Mouse (Mus musculus) lung, adult 2 months (tissue): ENCODE data around the gene Tc2n. TPM values are rescaled to one million over a fixed set of nuclear protein-coding genes. Genes with fewer than 3 reads are reported as not detected.
A peak's percentile ranks its signal among the peaks of the same experiment; 100 is the strongest.
"Not testable (repeated sequence)": the region's sequence is repeated elsewhere in the genome, so short reads cannot be mapped to it uniquely, and the experiment has no call there.

Experiments used
- DNase-seq: peaks from one replicate; pipeline ENCODE4 v3.0.0; 2022
- H3K4me1 ChIP-seq: fragments of 200-500 bp; 2 replicates; pipeline ENCODE4 v1.6.1; 2011; ENCODE audit warnings: low read length; ENCODE audit not compliant: control insufficient read depth, insufficient read depth
- H3K4me3 ChIP-seq: fragments of 200-500 bp; replicated peaks from 2 replicates; pipeline ENCODE3; 2011; ENCODE audit warnings: low read depth, mild to moderate bottlenecking, control low read depth, low read length; ENCODE audit errors: extremely low read depth
- CTCF ChIP-seq: fragments of 200-500 bp; IDR thresholded peaks from 2 replicates; pipeline ENCODE4 v1.5.1; 2011; ENCODE audit warnings: mild to moderate bottlenecking, low read length, control low read depth; ENCODE audit not compliant: insufficient read depth
- POLR2A ChIP-seq: fragments of 200-500 bp; IDR thresholded peaks from 2 replicates; pipeline ENCODE4 v1.6.1; 2011; ENCODE audit warnings: low read depth, mild to moderate bottlenecking, control low read depth, low read length, borderline replicate concordance; ENCODE audit errors: extremely low read depth
- WGBS: fragments of 180-500 bp; shearing (Covaris S2); methylation state at CpG from one replicate; pipeline ENCODE4 v1.1.7; 2018; 5-methylcytosine and 5-hydroxymethylcytosine counted together
- polyA plus RNA-seq: library from polyadenylated mRNA; depleted of rRNA; stranded (reverse); fragments of >200 nt; gene quantifications from 2 replicates; pipeline ENCODE4 v1.2.3, GENCODE M21; 2012; rRNA removed

Gene Tc2n
- polyA plus RNA-seq, 1 experiment: 1.1 TPM

DNA sequence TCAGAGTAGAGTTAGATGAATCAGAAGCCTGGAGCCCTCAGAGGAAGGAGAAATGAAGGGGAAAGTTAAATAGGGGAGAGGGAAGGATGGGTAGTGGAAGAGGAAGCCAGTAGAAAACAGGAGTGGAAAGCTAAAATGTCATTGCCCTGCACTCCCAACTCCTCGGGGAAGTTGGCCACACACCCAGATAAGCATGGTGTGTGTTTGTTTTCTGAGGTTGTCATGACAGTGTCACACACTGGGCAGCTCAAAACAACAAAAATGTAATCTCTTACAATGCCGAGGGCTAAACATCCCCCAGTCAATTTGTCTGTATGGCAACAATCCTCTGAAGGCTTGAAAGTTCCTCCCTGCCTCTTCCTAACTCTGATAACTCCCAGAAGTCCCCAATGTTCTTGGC lies 22.2 kb upstream of the Tc2n start:
- peaks cover 10% of the 10 kb centered on the region for H3K4me1 ChIP-seq
- no peak overlapping the region for H3K4me3 ChIP-seq
- 4% methylated on average over 2 of the region's 2 CpGs for WGBS
- TF ChIP-seq POLR2A (no peak), CTCF (no peak)
- no peak for DNase-seq

DNA sequence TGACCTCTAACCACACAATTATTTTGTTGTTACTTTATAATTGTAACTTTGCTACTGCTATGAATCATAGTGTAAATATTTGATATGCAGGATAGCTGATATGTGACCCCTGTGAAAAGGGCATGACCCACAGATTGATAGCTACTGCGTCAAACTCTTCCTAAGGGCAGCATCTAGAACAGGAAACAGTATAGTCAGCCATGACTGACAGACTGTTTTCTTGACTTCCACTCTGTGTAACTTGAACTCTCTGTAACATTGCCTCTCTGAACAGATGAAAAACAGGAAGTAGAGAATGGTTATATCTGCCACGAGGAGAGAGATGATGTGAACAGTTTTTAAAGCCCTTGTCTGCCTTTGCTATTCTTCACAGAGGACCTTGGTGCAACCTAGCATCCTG lies 21.7 kb upstream of the Tc2n start:
- H3K4me3 ChIP-seq: no peak overlapping the region
- DNase-seq: no peak
- TF ChIP-seq POLR2A: no peak
- TF ChIP-seq CTCF: no peak
- H3K4me1 ChIP-seq: peaks cover 10% of the 10 kb centered on the region
- WGBS: 4% methylated on average over 2 of the region's 2 CpGs

DNA sequence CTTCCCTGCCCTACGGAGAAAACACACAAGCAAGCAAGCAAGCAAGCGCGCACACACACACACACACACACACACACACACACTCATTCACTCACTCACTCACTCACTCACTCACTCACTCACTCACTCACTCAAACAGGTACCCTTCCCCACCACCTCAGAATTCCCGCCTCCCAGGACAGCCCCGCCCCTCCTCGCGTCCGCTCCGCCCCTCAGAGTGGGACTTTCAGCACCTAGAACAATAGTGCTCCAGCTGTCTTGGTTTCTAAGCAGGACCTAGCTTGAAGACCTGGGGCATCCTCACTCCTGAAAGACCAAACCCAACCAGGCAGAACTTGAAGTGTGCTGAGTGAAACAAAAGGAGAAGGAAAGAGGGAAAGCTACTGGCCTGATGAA lies 430 bp upstream of the Tc2n start:
- no peak for DNase-seq

DNA sequence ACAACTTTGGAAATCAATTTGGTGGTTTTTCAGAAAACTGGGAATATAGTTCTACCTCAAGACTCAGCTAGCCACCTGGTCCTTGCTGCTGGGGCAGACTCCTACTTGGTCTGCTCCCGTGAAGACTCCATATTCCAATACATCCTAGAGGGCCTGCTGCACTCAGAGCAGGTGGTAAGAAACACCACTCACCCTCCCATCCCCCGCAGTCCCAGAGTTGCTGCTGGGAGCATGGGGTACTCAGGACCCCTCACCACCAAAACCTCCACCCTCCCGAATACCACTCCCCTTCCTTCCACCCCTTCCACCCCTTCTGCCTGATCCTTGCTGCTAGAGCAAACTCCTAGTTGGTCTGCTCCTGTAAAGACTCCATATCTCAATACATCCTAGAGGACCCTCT lies 19.1 kb downstream of the Tc2n start:
- Histone ChIP-seq H3K4me3 (no peak overlapping the region), H3K4me1 (no peaks in the 10 kb centered on the region)
- no peak for DNase-seq
- no peak for TF ChIP-seq CTCF
- no peak for TF ChIP-seq POLR2A
- 76% methylated on average over 3 of the region's 3 CpGs for WGBS

More for the DNA sequence above, 430 bp upstream of the Tc2n start:
- TF ChIP-seq CTCF (no peak), POLR2A (no peak)
- 1% methylated on average over 9 of the region's 9 CpGs for WGBS
- no peaks in the 10 kb centered on the region for H3K4me1 ChIP-seq
- peak overlapping the region; percentile 54 for H3K4me3 ChIP-seq

DNA sequence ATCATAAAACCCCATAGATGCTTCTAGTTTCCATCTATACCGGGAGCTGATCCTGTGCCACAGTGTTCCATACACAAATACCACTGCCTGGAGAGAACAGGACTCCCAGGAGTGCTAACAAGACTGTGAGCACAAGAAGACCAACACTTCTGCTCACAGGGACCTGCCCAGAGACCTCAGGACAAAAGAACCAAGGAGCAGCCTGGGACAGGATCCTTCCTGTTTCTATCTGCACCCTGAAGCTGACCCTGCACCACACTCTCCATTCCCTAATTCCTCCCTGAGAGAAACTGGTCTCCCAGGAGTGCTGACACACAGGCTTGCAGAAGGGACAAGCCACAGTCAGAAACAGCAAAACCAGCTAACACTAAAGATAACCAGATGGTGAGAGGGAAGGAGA lies 21.8 kb downstream of the Tc2n start:
- TF ChIP-seq CTCF: no peak
- no peak for TF ChIP-seq POLR2A
- no peaks in the 10 kb centered on the region for H3K4me1 ChIP-seq
- WGBS: 81% methylated on average over 1 of the region's 1 CpGs
- DNase-seq: no peak
- H3K4me3 ChIP-seq: no peak overlapping the region

DNA sequence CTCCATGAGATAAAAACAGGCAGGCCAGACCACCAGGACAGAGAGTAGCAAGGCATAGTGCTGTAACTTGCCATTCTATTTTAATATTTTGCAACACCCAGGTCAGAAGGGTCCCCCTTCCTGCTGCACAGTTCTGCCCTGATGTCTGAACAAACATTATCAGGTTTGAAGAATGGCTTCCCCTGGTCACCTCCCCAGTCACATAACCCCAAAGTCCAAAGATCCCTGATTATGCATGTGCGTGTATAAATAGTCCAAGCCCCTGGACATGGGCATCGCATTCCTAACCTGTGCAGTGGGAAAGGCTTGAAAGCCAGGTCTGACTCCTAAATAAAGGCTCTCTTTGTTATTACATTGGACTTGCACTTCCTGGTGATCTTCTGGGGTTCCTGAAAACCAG lies 37.8 kb downstream of the Tc2n start:
- TF ChIP-seq POLR2A: no peak
- no peak for TF ChIP-seq CTCF
- no peak overlapping the region for H3K4me3 ChIP-seq
- no peaks in the 10 kb centered on the region for H3K4me1 ChIP-seq
- WGBS: 86% methylated on average over 2 of the region's 2 CpGs
- no peak for DNase-seq

DNA sequence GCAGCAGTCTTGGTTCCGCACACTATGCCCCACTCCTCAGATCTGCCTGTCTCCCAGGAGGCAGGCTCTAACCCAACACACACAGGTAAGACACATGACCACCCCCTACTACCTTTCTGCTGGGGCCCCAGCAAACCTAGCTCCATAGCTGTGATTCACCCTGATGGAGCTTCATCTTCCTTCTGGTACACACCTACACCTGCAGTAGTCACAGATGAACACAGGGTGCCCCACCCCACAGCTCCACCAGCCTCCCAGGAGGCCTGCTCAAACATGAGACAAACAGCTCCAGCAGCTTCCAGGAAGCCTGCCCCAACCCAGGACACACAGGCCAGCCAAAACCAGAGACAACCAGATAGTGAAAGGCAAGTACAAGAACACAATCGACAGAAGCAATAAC lies 50.8 kb downstream of the Tc2n start:
- DNase-seq: no peak
- H3K4me3 ChIP-seq: no peak overlapping the region
- no peaks in the 10 kb centered on the region for H3K4me1 ChIP-seq
- TF ChIP-seq CTCF (no peak), POLR2A (no peak)
- WGBS: 93% methylated on average over 2 of the region's 2 CpGs

DNA sequence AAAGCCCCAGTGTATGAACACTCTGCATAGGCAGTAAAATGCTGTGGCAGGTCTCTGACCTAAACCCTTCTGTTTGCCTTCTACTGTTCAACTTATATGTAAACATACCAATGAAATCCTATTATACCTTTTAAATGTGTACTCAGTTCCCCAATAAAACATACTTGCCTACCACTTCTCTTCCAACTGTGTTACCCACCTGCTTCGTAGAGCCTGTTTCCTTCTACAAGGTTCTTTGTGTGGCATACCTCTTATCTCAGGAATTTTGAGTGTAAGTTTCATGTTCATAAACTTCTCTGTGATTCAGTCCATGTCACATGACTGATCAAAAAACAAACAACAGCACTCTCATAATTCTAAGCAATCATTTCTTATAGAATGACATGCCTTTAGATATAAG lies 85.2 kb downstream of the Tc2n start:
- Histone ChIP-seq H3K4me3 (no peak overlapping the region), H3K4me1 (no peaks in the 10 kb centered on the region)
- TF ChIP-seq CTCF: no peak
- no peak for TF ChIP-seq POLR2A
- no peak for DNase-seq
- WGBS: 72% methylated on average over 1 of the region's 1 CpGs

DNA sequence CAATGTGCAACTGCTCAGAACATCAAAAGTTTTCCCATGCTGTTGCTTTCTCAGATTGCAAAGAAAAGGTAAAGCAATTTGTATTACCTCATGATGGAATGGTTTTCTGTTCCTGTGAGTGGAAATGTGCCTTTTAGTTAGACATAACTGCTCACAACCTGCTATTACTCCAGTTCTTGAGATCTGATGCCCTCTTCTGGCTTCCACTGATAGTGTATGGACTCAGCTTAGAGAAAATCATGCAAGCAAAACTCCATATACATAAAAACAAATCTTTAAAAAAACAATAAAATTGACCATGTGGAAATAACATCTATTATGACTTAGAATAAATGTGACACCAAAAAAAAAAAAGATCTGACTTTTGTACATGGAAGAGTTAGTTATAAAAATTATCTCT lies 111.7 kb downstream of the Tc2n start:
- DNase-seq: not testable (repeated sequence)

More for the DNA sequence above, 111.7 kb downstream of the Tc2n start:
- not testable (repeated sequence) for H3K4me3 ChIP-seq, H3K4me1 ChIP-seq

Other genes with a start within 250 kb of the Tc2n start
- gene Fbln5, start 100.5 kb upstream of the Tc2n start, polyA plus RNA-seq: 126 and 133 TPM in 2 replicates
- 4.2 and 5.1 TPM in 2 replicates for gene Trip11, start 194.7 kb upstream of the Tc2n start, polyA plus RNA-seq
- 3.3 and 6.3 TPM in 2 replicates for gene Atxn3, start 239.7 kb upstream of the Tc2n start, polyA plus RNA-seq